Comparison of ENCODE assay signal across 15 mouse cellular contexts in the genomic region with DNA sequence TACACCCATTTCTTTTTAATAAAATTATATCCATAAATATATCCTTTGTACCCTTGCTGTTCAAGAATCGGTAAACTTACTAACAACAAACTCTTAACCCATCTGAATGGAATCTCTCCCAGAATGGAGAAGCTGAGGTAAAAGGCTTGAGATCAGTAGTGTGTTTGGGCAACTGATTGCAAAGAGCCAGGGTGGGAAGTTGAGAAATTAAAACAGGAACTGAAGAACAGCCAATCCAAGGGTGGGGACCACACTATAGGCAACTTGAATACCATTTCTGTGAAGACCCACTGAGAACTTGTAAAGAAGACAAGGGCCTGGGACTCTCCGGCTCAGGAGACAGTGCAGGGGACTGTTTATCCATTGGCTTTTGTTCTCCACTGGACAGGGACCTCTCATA.
"Had no signal": no experiment of that assay in that cellular context is flagged by ENCODE, and none has a peak within 500 bp of the region (broad histone marks: within the 10 kb centered on the region; RNA-seq: fewer than 3 reads in every experiment).

No protein-coding gene starts in this region.

- DNase-seq: gastrocnemius, postnatal 14 days; gastrocnemius, postnatal 36 days; heart, adult 18-20 months; heart, postnatal 10 days; heart, postnatal 4 days; kidney, adult 18-20 months; kidney, adult 8-10 months; kidney, postnatal 10 days; kidney, postnatal 25 days; kidney, postnatal 4 days; liver had no signal

- ATAC-seq: hindbrain, embryonic 16.5 days; inflammation-experienced regulatory T-cells, adult 6 months; intestine, embryonic 15.5 days; intestine, postnatal 0 days had no signal
